Mouse (Mus musculus) bone marrow, adult 2 months (tissue): ENCODE data around the gene Siah2. TPM values are rescaled to one million over a fixed set of nuclear protein-coding genes. Genes with fewer than 3 reads are reported as not detected.

Experiments
- H3K27ac ChIP-seq: fragments of 200-500 bp; 2 replicates; pipeline ENCODE4 v1.5.1; 2012; ENCODE audit warnings: low read depth, mild to moderate bottlenecking, control low read depth, inconsistent platforms, low read length; ENCODE audit not compliant: control insufficient read depth, poor library complexity, insufficient read depth
- H3K4me1 ChIP-seq: fragments of 200-500 bp; 2 replicates; pipeline ENCODE4 v1.6.1; 2011; ENCODE audit warnings: low read length; ENCODE audit not compliant: control insufficient read depth, insufficient read depth
- H3K4me3 ChIP-seq: fragments of 200-500 bp; replicated peaks from 2 replicates; pipeline ENCODE3; 2011; ENCODE audit warnings: mild to moderate bottlenecking, low read depth, low read length, control low read depth; ENCODE audit not compliant: control insufficient read depth
- CTCF ChIP-seq: fragments of 200-500 bp; IDR thresholded peaks from 2 replicates; pipeline ENCODE4 v1.5.1; 2011; ENCODE audit warnings: low read length, control low read depth; ENCODE audit not compliant: control insufficient read depth, insufficient read depth
- POLR2A ChIP-seq: fragments of 200-500 bp; IDR thresholded peaks from 2 replicates; pipeline ENCODE4 v1.6.1; 2011; ENCODE audit warnings: low read depth, mild to moderate bottlenecking, control low read depth, low read length, borderline replicate concordance; ENCODE audit not compliant: control insufficient read depth
- WGBS: fragments of 180-500 bp; shearing (Covaris S2); methylation state at CpG from one replicate; pipeline ENCODE4 v1.1.7; 2018; 5-methylcytosine and 5-hydroxymethylcytosine counted together
- polyA plus RNA-seq: library from polyadenylated mRNA; stranded (reverse); fragments of >200 nt; gene quantifications from 2 replicates; pipeline ENCODE4 v1.2.4, GENCODE M21; 2011; ENCODE audit warnings: low replicate concordance; ENCODE audit not compliant: missing spikeins, insufficient read depth, insufficient read length

Siah2 gene
- polyA plus RNA-seq, 1 experiment = 1.6 TPM

- Histone ChIP-seq H3K4me1 (no peaks in the 10 kb centered on the region), H3K27ac (no peak overlapping the region), H3K4me3 (no peak overlapping the region)
- WGBS = 73% methylated on average over 3 of the region's 3 CpGs
- TF ChIP-seq CTCF (no peak), POLR2A (no peak)
Observed at GRCm38 (mm10) chr3:58726374-58726773, 34.2 kb upstream of the Siah2 start.

DNA sequence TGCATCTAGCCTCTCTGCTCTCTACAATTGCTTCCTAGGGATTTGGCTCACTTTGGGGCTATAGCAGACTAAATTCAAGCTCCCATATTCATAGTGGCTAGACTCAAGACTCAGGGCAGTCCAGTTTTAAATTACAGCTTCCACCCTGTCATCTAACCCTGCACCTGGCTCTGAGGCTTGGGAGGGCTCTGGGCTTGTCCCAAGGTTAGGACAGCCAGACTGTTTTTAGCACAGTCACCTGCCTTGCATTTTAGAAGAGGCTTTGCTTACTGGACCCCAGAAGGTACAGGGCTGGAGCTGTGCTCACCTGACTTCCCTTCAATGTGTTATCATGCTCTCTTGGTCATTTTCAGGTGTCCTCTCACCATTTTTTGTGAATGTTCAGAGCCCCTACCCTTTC lies 32.6 kb upstream of the Siah2 start:
- no peak for TF ChIP-seq CTCF
- no peak for TF ChIP-seq POLR2A
- H3K4me3 ChIP-seq = no peak overlapping the region
- H3K4me1 ChIP-seq = no peaks in the 10 kb centered on the region
- no peak overlapping the region for H3K27ac ChIP-seq

DNA sequence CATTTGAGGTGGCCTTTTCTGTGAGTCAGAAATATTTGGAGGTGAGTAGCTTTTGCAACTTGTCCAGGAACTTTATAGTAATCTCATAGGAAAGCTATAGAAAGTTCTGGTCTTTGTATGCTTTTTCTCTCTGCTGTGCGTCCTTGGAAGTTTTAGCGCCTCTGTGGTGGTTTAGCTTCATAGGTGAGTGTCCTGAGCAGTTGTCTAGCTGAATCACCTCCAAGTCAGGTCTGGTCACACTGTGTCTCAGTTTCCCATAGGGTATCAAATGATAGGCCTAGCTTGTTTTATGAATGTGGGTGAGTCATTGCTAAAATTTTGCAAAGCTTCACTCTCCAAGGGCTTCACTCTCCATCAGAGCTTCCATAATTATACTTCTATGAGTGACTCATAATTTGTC lies 31.5 kb upstream of the Siah2 start:
- 83% methylated on average over 2 of the region's 2 CpGs for WGBS
- no peaks in the 10 kb centered on the region for H3K4me1 ChIP-seq
- no peak overlapping the region for H3K4me3 ChIP-seq
- H3K27ac ChIP-seq = no peak overlapping the region
- no peak for TF ChIP-seq POLR2A
- TF ChIP-seq CTCF = no peak

DNA sequence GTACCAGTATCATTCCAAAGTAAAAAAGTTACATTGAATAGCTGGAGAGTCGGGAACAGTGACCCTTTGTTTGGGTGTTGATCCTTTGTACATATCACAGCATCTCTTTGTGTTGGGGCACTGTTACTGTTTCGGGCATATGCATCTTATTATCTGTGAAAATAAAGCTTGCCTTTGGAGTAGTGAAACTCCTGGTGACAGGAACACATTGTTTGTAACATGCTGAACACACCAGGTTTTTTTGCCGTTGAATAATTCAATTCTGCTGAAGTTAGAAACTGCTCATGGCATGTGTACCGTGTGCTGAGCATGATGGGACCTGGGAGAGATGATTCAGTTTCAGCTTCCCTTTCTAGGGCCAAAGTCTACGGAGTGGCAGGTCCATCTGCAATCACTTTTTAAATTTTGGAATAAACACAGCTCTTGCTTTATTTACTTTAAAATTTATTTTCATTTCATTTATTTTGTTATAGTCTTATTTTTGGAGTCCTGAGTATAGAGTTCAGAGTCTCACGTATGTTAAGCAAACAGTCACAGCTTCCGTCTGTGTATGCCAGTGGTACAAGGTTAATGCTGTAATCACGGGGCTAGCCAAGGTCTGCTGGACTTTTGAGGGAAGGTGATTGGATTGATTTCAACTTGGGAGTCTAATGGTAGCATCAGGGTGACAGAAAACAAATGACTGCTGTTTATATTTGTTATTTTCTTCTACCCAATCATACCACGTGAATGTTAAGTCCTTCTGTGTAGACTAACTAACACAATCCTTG lies 27.4 kb upstream of the Siah2 start:
- no peak overlapping the region for H3K4me3 ChIP-seq
- 82% methylated on average over 9 of the region's 9 CpGs for WGBS
- H3K4me1 ChIP-seq = no peaks in the 10 kb centered on the region
- H3K27ac ChIP-seq = no peak overlapping the region
- TF ChIP-seq POLR2A (no peak), CTCF (no peak)

DNA sequence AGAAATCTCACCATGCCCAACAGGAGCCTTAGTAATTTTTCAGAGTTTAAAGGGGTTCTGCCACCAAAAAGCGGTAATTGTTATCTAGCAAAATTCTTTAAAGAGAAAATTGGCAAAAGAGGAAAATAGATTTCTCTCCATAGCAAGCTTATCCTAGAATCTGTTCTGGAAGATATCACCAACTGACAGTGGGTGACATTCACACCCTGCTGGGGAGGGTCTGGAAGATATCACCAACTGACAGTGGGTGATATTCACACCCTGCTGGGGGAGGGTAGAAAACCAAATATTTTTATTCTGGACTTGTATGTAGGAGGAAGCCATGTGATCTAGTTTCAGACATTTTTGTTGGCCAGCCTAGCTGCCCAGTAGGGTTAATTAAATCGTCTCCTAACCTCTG lies 24.5 kb upstream of the Siah2 start:
- H3K4me1 ChIP-seq = no peaks in the 10 kb centered on the region
- H3K4me3 ChIP-seq = no peak overlapping the region
- WGBS = 75% methylated on average over 2 of the region's 2 CpGs
- TF ChIP-seq POLR2A (no peak), CTCF (no peak)
- H3K27ac ChIP-seq = no peak overlapping the region

DNA sequence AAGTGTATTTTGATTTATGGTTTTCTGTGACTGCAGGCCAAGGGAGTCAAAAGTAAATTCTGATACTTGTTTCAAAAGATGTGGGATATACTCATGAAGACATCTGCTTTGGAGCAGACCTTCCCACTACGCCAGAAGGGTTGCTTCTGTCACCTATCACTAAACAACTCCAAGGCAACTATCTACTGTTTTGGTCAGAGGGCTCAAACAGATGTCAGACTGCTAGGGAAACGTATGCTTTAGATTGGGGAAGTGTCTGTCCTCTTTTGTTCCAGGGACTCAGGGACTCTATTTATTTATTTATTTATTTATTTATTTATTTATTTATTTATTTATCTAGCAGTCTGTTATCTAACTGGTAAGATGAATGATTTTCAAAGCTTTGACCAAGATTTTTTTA lies 22.6 kb upstream of the Siah2 start:
- Histone ChIP-seq H3K4me1 (no peaks in the 10 kb centered on the region), H3K4me3 (no peak overlapping the region), H3K27ac (no peak overlapping the region)
- TF ChIP-seq POLR2A = no peak
- no peak for TF ChIP-seq CTCF
- 43% methylated on average over 2 of the region's 2 CpGs for WGBS

GRCm38 (mm10) chr3:58714034-58714433 lies 21.8 kb upstream of the Siah2 start:
- no peak overlapping the region for H3K27ac ChIP-seq
- TF ChIP-seq POLR2A (no peak), CTCF (no peak)
- WGBS = 70% methylated on average over 2 of the region's 2 CpGs
- H3K4me3 ChIP-seq = no peak overlapping the region
- H3K4me1 ChIP-seq = no peaks in the 10 kb centered on the region

GRCm38 (mm10) chr3:58713191-58713590 lies 21.0 kb upstream of the Siah2 start:
- no peaks in the 10 kb centered on the region for H3K4me1 ChIP-seq
- WGBS = 83% methylated on average over 4 of the region's 4 CpGs
- no peak overlapping the region for H3K4me3 ChIP-seq
- TF ChIP-seq POLR2A (no peak), CTCF (no peak)
- H3K27ac ChIP-seq = no peak overlapping the region

DNA sequence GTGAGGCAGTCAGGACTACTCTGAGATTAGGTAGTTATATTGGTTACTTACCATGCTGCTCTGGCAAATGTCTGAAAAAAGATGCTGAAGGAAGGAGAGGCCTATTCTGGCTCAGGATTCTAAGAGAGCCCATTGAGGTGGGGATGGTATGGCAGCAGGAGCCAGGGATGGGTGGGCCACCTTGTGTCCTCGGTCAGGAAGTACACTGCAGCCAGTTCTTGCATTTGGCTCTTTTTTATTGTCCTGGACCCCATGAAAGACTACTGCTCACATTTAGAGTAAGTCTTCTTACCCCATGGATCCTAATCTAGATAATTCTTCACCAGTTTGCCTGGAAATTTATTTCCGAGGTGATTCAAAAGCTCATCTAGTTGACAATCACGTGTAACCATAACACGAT lies 12.3 kb upstream of the Siah2 start:
- Histone ChIP-seq H3K27ac (no peak overlapping the region), H3K4me3 (no peak overlapping the region), H3K4me1 (no peaks in the 10 kb centered on the region)
- TF ChIP-seq POLR2A (no peak), CTCF (no peak)
- WGBS = 81% methylated on average over 4 of the region's 4 CpGs
